Mouse (Mus musculus) lung, adult 10 weeks (tissue): ENCODE results near the gene Ms4a4b. TPM values are rescaled to one million over a fixed set of nuclear protein-coding genes. Genes with fewer than 3 reads are reported as not detected.

ENCODE experiments used
- polyA plus RNA-seq: library from polyadenylated mRNA; stranded (reverse); fragments of 350-450 nt; fragmentation: Illumina TruSeq; extraction: RNeasy Lipid Tissue Mini Kit (QIAGEN cat#74804); gene quantifications from one replicate; pipeline ENCODE4 v1.2.3, GENCODE M21; 2014; ENCODE audit warnings: low read depth, low replicate concordance; ENCODE audit not compliant: insufficient read depth

Ms4a4b gene
- 27.2 TPM for polyA plus RNA-seq

GRCm38 (mm10) chr19:11443338-11443737, at the start of gene Ms4a4b:
Gene Ms4a4b, plus strand, starts transcription at chr19:11443553.

GRCm38 (mm10) chr19:11404527-11404926, 38.8 kb upstream of the Ms4a4b start, which contains the start of gene Ms4a4c:
Gene Ms4a4c, plus strand, starts transcription at chr19:11404770.

GRCm38 (mm10) chr19:11469215-11469614, 25.9 kb downstream of the Ms4a4b start, which contains the start of gene Ms4a6c:
Gene Ms4a6c, plus strand, starts transcription at chr19:11469366.

GRCm38 (mm10) chr19:11485746-11486145, 42.4 kb downstream of the Ms4a4b start, which contains the start of gene Gm8369:
Gene Gm8369, plus strand, starts transcription at chr19:11485938.

GRCm38 (mm10) chr19:11516246-11516645, 72.9 kb downstream of the Ms4a4b start, which contains the start of gene Ms4a6b:
Gene Ms4a6b, plus strand, starts transcription at chr19:11516512.

Other genes starting within 250 kb of the Ms4a4b start
- not detected for gene Ms4a13, start 246.8 kb upstream of the Ms4a4b start, polyA plus RNA-seq
- not detected for gene Ms4a12, start 211.1 kb upstream of the Ms4a4b start, polyA plus RNA-seq
- 18.7 TPM for gene Ms4a1, start 177.3 kb upstream of the Ms4a4b start, polyA plus RNA-seq
- not detected for gene Ms4a5, start 159.7 kb upstream of the Ms4a4b start, polyA plus RNA-seq
- 0.07 TPM for gene Ms4a14, start 129.1 kb upstream of the Ms4a4b start, polyA plus RNA-seq
- gene Ms4a7, start 107.4 kb upstream of the Ms4a4b start, polyA plus RNA-seq, result 5.5 TPM
- 3.3 TPM for gene Ms4a4a, start 68.0 kb upstream of the Ms4a4b start, polyA plus RNA-seq
- gene Ms4a4c, start 38.8 kb upstream of the Ms4a4b start, polyA plus RNA-seq, result 13.2 TPM
- 20.5 TPM for gene Ms4a6c, start 25.8 kb downstream of the Ms4a4b start, polyA plus RNA-seq
- 15.9 TPM for gene Gm8369, start 42.4 kb downstream of the Ms4a4b start, polyA plus RNA-seq
- 17.9 TPM for gene Ms4a6b, start 73.0 kb downstream of the Ms4a4b start, polyA plus RNA-seq
- 40.6 TPM for gene Ms4a4d, start 93.2 kb downstream of the Ms4a4b start, polyA plus RNA-seq
- 8.9 TPM for gene Ms4a6d, start 161.3 kb downstream of the Ms4a4b start, polyA plus RNA-seq
- 0.43 TPM for gene Ms4a2, start 180.2 kb downstream of the Ms4a4b start, polyA plus RNA-seq
- gene Ms4a3, start 197.3 kb downstream of the Ms4a4b start, polyA plus RNA-seq, result not detected
- gene Oosp2, start 217.0 kb downstream of the Ms4a4b start, polyA plus RNA-seq, result not detected
- gene Oosp1, start 247.6 kb downstream of the Ms4a4b start, polyA plus RNA-seq, result 0.43 TPM